Mouse (Mus musculus) kidney, embryonic 16.5 days (tissue): ENCODE results near the gene Cers6. TPM values are rescaled to one million over a fixed set of nuclear protein-coding genes. Genes with fewer than 3 reads are reported as not detected.

ENCODE experiments used
- ATAC-seq: fragments of 200-750 bp; cut with Nextera tagmentation; 2 replicates; pipeline ENCODE4 v1.8.0; 2017; ENCODE audit warnings: moderate TSS enrichment; ENCODE audit not compliant: low FRiP score, low TSS enrichment
- H3K27ac ChIP-seq: fragments of 300-500 bp; sonication (generic); 2 replicates; pipeline ENCODE4 v1.5.1; 2014; ENCODE audit warnings: low read length
- H3K27me3 ChIP-seq: fragments of 300-500 bp; sonication (generic); 2 replicates; pipeline ENCODE4 v1.6.1; 2014; ENCODE audit warnings: low read length, control low read depth, mixed read lengths; ENCODE audit not compliant: insufficient read depth
- H3K36me3 ChIP-seq: fragments of 300-500 bp; sonication (generic); 2 replicates; pipeline ENCODE4 v1.6.1; 2014; ENCODE audit warnings: low read length, control low read depth, mixed read lengths; ENCODE audit not compliant: insufficient read depth
- H3K4me1 ChIP-seq: fragments of 300-500 bp; sonication (generic); 2 replicates; pipeline ENCODE4 v1.6.1; 2014; ENCODE audit warnings: low read length, control low read depth, mixed read lengths; ENCODE audit not compliant: insufficient read depth
- H3K4me2 ChIP-seq: fragments of 300-500 bp; sonication (generic); replicated peaks from 2 replicates; pipeline ENCODE4 v1.6.1; 2014; ENCODE audit warnings: low read depth, low read length
- H3K4me3 ChIP-seq: fragments of 300-500 bp; sonication (generic); 2 replicates; pipeline ENCODE4 v1.5.1; 2014; ENCODE audit warnings: mild to moderate bottlenecking, low read length
- H3K9ac ChIP-seq: fragments of 300-500 bp; sonication (generic); replicated peaks from 2 replicates; pipeline ENCODE4 v1.6.1; 2014; ENCODE audit warnings: low read length
- H3K9me3 ChIP-seq: fragments of 300-500 bp; sonication (generic); 2 replicates; pipeline ENCODE4 v1.6.1; 2016; ENCODE audit warnings: low read length, control low read depth
- WGBS: fragments of 180-500 bp; shearing (Covaris S2); extraction: QIAGEN DNeasy Blood & Tissue Kit; methylation state at CpG from one replicate; pipeline ENCODE4 v1.1.7; 2014; 5-methylcytosine and 5-hydroxymethylcytosine counted together
- polyA plus RNA-seq: library from polyadenylated mRNA; unstranded; fragments of >200 nt; fragmentation: Nextera tagmentation; extraction: Ambion mirVana; gene quantifications from 2 replicates; pipeline ENCODE4 v1.2.1, GENCODE M21; 2015

Gene Cers6
- polyA plus RNA-seq, 1 experiment from 2014 or later: 29.2 TPM

DNA sequence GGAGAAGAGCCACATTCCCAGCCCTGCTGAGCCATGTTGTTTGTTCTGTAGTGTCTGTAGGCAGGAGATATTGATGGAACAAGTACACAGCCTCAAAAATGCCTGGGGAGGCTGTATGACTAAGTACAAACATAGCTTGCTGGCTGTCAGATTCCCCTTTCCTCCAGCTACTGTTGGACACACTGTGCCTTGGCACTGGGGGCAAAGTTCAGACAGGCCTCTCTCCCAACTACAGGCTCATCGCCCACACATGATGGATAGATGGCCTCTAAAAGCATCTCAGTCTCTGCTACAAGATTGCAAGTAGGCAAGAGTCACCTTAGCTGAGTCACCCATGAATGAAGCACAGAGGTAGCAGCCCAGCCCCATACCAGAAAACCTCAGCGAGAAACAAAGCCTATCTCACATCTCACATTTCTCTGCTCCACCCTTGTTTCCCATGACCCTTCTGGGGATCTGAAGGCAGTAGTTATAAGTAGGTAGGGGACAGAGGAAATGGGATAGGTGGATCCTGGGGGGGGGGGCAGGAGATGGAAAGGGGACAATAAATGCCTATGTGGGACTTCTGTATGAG, 74.6 kb downstream of the Cers6 start:
- no peak overlapping the region for H3K9ac ChIP-seq
- 74% methylated on average over 2 of the region's 2 CpGs for WGBS
- no peak overlapping the region for H3K4me2 ChIP-seq
- H3K36me3 ChIP-seq: no peaks in the 10 kb centered on the region; the same call in 1 of the 2 replicates
- no peak overlapping the region for H3K4me3 ChIP-seq
- no peaks in the 10 kb centered on the region for H3K27me3 ChIP-seq
- peaks cover 13% of the 10 kb centered on the region; the same call in 1 of the 2 replicates for H3K4me1 ChIP-seq
- ATAC-seq: 0 out of 2 replicates have a peak, but pooled peaks have one; percentile 19
- no peaks in the 10 kb centered on the region for H3K9me3 ChIP-seq
- H3K27ac ChIP-seq: no peak overlapping the region

DNA sequence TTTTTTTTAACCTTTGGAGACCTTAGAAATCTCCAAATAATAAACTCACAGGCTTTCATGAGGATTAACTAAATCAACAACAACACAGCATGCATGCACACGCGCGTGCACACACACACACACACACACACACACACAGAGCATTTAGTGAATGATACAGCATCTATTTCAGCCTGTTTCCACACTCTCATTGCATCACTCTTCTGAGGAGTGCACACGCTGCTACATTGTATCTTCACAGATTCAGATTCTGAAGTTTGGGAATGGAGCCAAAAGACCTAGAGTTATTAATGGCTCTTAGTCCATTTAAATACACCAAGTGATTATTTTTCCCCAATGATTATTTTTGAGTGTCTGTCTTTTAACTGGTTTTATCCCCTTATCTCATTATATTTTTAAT, 75.5 kb downstream of the Cers6 start:
- Histone ChIP-seq H3K36me3 (no peaks in the 10 kb centered on the region; the same call in 1 of the 2 replicates), H3K9me3 (no peaks in the 10 kb centered on the region), H3K4me2 (no peak overlapping the region), H3K27me3 (no peaks in the 10 kb centered on the region), H3K9ac (no peak overlapping the region), H3K27ac (no peak overlapping the region), H3K4me3 (no peak overlapping the region), H3K4me1 (peaks cover 5% of the 10 kb centered on the region; the same call in 1 of the 2 replicates)
- no peak for ATAC-seq
- WGBS: 87% methylated on average over 4 of the region's 4 CpGs

DNA sequence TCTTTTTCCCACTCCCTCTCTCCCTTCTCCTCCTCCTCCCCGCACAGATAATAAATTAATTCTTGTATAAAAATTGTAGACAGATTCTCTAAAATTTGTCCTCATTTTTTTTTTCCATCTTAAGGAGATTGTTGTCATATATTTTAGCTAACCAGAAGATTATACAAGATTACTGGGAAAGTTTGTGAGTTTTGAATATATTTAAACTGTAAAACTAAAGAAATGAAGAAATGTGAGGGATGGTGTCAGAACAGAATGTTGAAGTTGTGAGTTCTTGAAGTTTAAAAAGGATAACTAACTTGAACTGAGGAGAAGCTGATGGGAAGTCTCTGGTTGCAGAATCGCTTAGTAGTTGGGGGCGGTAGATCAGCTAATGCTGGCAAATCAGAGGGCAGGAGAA, 76.6 kb downstream of the Cers6 start:
- Histone ChIP-seq H3K9ac (no peak overlapping the region), H3K4me1 (0 out of 2 replicates have a peak, but pooled peaks cover 4% of the 10 kb centered on the region), H3K36me3 (no peaks in the 10 kb centered on the region; the same call in 1 of the 2 replicates), H3K27me3 (no peaks in the 10 kb centered on the region), H3K4me3 (no peak overlapping the region), H3K9me3 (no peaks in the 10 kb centered on the region), H3K27ac (no peak overlapping the region), H3K4me2 (no peak overlapping the region)
- WGBS: 98% methylated on average over 3 of the region's 3 CpGs
- no peak for ATAC-seq

DNA sequence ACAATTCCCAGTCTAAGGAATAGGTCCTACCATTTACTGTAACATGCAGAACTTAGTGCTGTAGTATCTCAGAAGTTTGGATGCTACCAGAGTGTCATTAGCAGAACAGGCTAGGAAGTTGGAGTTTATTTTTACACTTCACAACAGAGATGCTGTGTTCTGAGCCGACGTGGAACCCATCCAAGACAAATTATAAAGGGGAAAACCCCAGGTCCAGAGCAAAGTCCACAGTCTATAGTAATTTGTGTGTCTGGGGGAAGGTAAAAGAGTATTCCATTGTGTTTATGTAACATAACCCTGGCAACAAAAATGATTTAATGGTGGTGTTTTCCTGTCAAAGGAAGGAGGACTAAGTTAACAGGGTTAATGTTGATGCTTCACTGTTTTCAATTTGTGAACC, 83.7 kb downstream of the Cers6 start:
- H3K27me3 ChIP-seq: no peaks in the 10 kb centered on the region
- no peaks in the 10 kb centered on the region for H3K9me3 ChIP-seq
- H3K4me3 ChIP-seq: no peak overlapping the region
- peaks cover 12% of the 10 kb centered on the region for H3K4me1 ChIP-seq
- H3K4me2 ChIP-seq: no peak overlapping the region
- ATAC-seq: peak; percentile 94
- 0 out of 2 replicates have a peak, but pooled peaks cover 3% of the 10 kb centered on the region for H3K36me3 ChIP-seq
- H3K27ac ChIP-seq: no peak overlapping the region
- H3K9ac ChIP-seq: no peak overlapping the region
- WGBS: 35% methylated on average over 2 of the region's 2 CpGs

DNA sequence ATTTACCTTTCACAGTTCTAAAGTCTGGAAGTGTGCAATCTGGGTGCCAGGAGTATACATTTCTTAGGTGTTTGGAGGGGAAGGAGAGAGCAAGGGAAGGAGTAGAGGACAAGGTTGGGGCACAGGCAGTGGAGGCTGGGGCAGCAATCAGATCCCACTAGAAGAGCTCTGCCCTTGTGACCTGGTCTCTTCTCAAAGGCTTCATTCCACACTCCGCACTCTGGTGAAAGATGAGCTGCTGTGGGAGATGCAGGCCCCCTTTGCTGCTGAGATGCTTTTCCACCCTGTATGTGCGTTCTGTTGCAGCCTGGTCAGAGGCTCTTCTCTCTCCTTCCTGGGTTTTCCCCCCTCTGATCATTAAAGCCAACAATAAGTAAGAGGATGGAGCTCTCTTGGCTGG, 84.7 kb downstream of the Cers6 start:
- no peak overlapping the region for H3K27ac ChIP-seq
- no peak overlapping the region for H3K4me2 ChIP-seq
- no peak overlapping the region for H3K9ac ChIP-seq
- no peaks in the 10 kb centered on the region for H3K27me3 ChIP-seq
- WGBS: 63% methylated on average over 2 of the region's 2 CpGs
- peaks cover 12% of the 10 kb centered on the region for H3K4me1 ChIP-seq
- peaks cover 7% of the 10 kb centered on the region; the same call in 1 of the 2 replicates for H3K36me3 ChIP-seq
- H3K4me3 ChIP-seq: no peak overlapping the region
- 0 out of 2 replicates have a peak, but pooled peaks cover under 1% of the 10 kb centered on the region for H3K9me3 ChIP-seq
- peak; percentile 53 for ATAC-seq

DNA sequence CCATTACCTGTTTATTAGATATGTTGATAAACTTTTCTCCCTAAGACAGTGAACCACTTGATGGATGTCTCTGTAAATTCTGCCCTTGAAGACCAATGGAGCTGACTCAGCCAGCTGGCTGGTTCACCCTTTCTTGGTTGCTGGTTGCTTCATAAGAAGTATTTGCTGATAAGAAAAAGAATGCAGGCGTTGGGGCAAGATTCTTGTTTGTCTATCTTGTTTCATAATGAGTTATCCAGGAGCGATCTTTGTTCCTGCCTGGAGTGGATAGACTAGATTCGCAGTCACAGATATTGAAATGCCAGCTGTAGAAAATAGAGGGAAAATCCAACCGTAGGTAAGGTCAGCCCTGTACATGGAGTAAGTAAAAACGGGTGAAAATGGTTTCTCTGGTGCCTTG, 85.6 kb downstream of the Cers6 start:
- Histone ChIP-seq H3K27me3 (no peaks in the 10 kb centered on the region), H3K9ac (no peak overlapping the region), H3K4me1 (peaks cover 12% of the 10 kb centered on the region), H3K4me2 (no peak overlapping the region), H3K9me3 (peaks cover 3% of the 10 kb centered on the region; the same call in 1 of the 2 replicates), H3K27ac (no peak overlapping the region), H3K4me3 (no peak overlapping the region), H3K36me3 (peaks cover 14% of the 10 kb centered on the region)
- WGBS: 90% methylated on average over 5 of the region's 5 CpGs
- ATAC-seq: no peak

DNA sequence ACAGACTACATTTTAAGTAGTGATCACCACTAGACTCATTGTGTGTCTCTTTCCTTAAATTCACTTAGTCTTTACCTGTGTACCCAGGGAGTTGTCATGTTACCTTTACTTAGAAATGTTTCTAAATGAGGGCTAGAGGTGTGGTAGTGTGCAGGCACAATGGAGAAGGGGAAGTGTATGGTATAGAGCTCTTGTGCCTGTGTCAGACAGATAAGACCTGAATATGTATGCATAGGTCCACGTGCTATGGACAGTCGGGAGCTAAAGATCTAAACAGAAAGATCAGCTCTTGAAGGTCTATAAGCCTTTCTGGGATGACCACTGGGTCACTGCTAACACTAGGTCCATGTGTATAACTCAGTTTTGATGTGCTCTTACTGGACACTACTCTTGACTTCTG, 87.9 kb downstream of the Cers6 start:
- Histone ChIP-seq H3K9ac (no peak overlapping the region), H3K27ac (no peak overlapping the region), H3K27me3 (no peaks in the 10 kb centered on the region), H3K9me3 (peaks cover 3% of the 10 kb centered on the region; the same call in 1 of the 2 replicates), H3K36me3 (peaks cover 17% of the 10 kb centered on the region), H3K4me1 (peaks cover 12% of the 10 kb centered on the region), H3K4me2 (no peak overlapping the region), H3K4me3 (no peak overlapping the region)
- no peak for ATAC-seq
- WGBS: 98% methylated on average over 2 of the region's 2 CpGs

DNA sequence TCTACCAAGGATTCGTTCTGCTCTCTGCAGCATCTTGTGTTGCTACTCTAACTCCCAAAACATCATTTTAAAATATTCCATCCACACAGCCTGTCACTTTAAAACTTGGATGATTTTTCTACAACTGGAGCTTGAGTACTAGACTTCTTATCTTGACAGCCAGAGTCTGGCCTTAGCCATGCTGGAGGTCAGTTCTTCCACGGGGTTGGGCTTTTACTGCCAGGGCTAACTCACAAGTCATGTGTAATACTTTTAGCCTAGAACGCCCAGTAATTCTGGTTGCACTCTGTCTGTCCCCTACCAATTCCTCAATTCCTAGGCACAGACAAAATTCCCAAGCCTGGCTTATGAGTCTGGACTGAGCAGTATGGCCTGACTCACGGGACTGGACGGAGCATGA, 88.5 kb downstream of the Cers6 start:
- no peak for ATAC-seq
- Histone ChIP-seq H3K36me3 (peaks cover 17% of the 10 kb centered on the region), H3K4me3 (no peak overlapping the region), H3K9me3 (peaks cover 3% of the 10 kb centered on the region; the same call in 1 of the 2 replicates), H3K27me3 (no peaks in the 10 kb centered on the region), H3K4me2 (no peak overlapping the region), H3K4me1 (peaks cover 12% of the 10 kb centered on the region), H3K9ac (no peak overlapping the region), H3K27ac (no peak overlapping the region)
- WGBS: 78% methylated on average over 5 of the region's 5 CpGs

DNA sequence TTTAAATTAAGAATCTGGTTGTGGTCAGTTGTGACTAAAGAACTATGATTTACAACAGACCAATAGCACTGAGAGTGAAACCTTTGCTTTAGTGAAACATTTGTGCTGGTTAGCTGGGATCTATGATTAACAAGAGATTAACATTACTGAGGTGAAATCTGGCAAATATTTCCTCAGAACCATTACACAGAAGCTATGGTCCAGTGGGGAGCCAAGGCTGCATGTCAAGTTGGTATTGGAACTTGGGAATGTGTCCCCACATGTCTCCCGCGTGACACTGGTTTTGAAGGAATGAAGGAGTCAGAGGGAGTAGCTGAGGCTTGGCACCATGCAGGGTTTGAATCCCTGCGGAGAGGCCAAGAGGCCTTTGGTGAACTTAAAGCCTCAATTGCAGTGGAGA, 90.5 kb downstream of the Cers6 start:
- H3K36me3 ChIP-seq: peaks cover 17% of the 10 kb centered on the region
- H3K9me3 ChIP-seq: peaks cover 3% of the 10 kb centered on the region; the same call in 1 of the 2 replicates
- H3K4me1 ChIP-seq: no peaks in the 10 kb centered on the region
- 0 out of 2 replicates have a peak, but pooled peaks have one; percentile 12 for ATAC-seq
- H3K27ac ChIP-seq: peak overlapping the region; percentile 56; the same call in 1 of the 2 replicates
- H3K4me3 ChIP-seq: no peak overlapping the region
- 87% methylated on average over 3 of the region's 3 CpGs for WGBS
- H3K4me2 ChIP-seq: no peak overlapping the region
- no peak overlapping the region for H3K9ac ChIP-seq
- H3K27me3 ChIP-seq: no peaks in the 10 kb centered on the region

DNA sequence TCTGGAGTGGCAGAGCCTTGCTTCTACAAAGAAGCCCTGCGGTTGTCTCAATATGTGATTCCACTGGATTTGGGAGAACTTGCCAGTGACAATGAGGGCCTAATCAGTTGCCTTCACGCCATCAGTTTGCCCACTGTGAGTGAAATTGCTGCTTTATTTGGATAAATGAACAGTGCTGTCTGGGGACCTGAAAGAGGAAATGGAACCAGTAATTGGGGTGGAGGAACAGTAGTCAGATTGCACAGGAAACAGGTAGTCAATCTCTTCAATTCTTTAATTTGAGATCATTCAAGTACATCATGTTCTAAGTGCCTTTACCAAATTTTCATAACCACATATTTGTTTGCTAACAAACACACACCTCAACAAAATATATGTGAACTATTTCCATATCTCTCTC, 92.4 kb downstream of the Cers6 start:
- peaks cover 3% of the 10 kb centered on the region; the same call in 1 of the 2 replicates for H3K9me3 ChIP-seq
- H3K4me2 ChIP-seq: no peak overlapping the region
- peaks cover 14% of the 10 kb centered on the region for H3K36me3 ChIP-seq
- H3K4me1 ChIP-seq: no peaks in the 10 kb centered on the region
- no peaks in the 10 kb centered on the region for H3K27me3 ChIP-seq
- WGBS: 83% methylated on average over 2 of the region's 2 CpGs
- H3K27ac ChIP-seq: no peak overlapping the region
- no peak overlapping the region for H3K9ac ChIP-seq
- ATAC-seq: no peak
- H3K4me3 ChIP-seq: no peak overlapping the region
